Mouse (Mus musculus) kidney, embryonic 14.5 days (tissue): ENCODE data around the gene Zbbx. TPM values are rescaled to one million over a fixed set of nuclear protein-coding genes. Genes with fewer than 3 reads are reported as not detected.

Experiments
- ATAC-seq: fragments of 200-750 bp; cut with Nextera tagmentation; 2 replicates; pipeline ENCODE4 v1.8.0; 2017; ENCODE audit warnings: moderate number of reproducible peaks, mild to moderate bottlenecking, moderate TSS enrichment, moderate library complexity; ENCODE audit not compliant: low FRiP score, low TSS enrichment
- H3K27ac ChIP-seq: fragments of 300-500 bp; sonication (generic); 2 replicates; pipeline ENCODE4 v1.5.1; 2014; ENCODE audit warnings: low read depth, mild to moderate bottlenecking, low read length, moderate library complexity, mixed read lengths
- H3K27me3 ChIP-seq: fragments of 300-500 bp; sonication (generic); 2 replicates; pipeline ENCODE4 v1.6.1; 2014; ENCODE audit warnings: mild to moderate bottlenecking, low read length; ENCODE audit not compliant: control insufficient read depth, insufficient read depth
- H3K36me3 ChIP-seq: fragments of 300-500 bp; sonication (generic); 2 replicates; pipeline ENCODE4 v1.6.1; 2014; ENCODE audit warnings: low read length, mixed read lengths; ENCODE audit not compliant: control insufficient read depth, insufficient read depth
- H3K4me1 ChIP-seq: fragments of 300-500 bp; sonication (generic); 2 replicates; pipeline ENCODE4 v1.6.1; 2014; ENCODE audit warnings: low read length, mixed read lengths; ENCODE audit not compliant: control insufficient read depth, insufficient read depth
- H3K4me2 ChIP-seq: fragments of 300-500 bp; sonication (generic); replicated peaks from 2 replicates; pipeline ENCODE4 v1.6.1; 2014; ENCODE audit warnings: low read depth, mild to moderate bottlenecking, low read length
- H3K4me3 ChIP-seq: fragments of 300-500 bp; sonication (generic); 2 replicates; pipeline ENCODE4 v1.5.1; 2014; ENCODE audit warnings: mild to moderate bottlenecking, low read length
- H3K9ac ChIP-seq: fragments of 300-500 bp; sonication (generic); 2 replicates; pipeline ENCODE4 v1.6.1; 2014; ENCODE audit warnings: low read depth, mild to moderate bottlenecking, low read length, moderate library complexity
- H3K9me3 ChIP-seq: fragments of 300-500 bp; sonication (generic); 2 replicates; pipeline ENCODE4 v1.6.1; 2016; ENCODE audit warnings: low read length; ENCODE audit not compliant: control insufficient read depth
- WGBS: fragments of 180-500 bp; shearing (Covaris S2); extraction: QIAGEN DNeasy Blood & Tissue Kit; methylation state at CpG from one replicate; pipeline ENCODE4 v1.1.7; 2014; 5-methylcytosine and 5-hydroxymethylcytosine counted together
- polyA plus RNA-seq: library from polyadenylated mRNA; unstranded; fragments of >200 nt; fragmentation: Nextera tagmentation; extraction: Ambion mirVana; gene quantifications from 2 replicates; pipeline ENCODE4 v1.2.1, GENCODE M21; 2014

Zbbx gene
- not detected in 2 replicates for polyA plus RNA-seq

GRCm38 (mm10) chr3:75164838-75165496 lies at the start of gene Zbbx:
TSS of gene Zbbx (minus strand) at chr3:75165034.
- no peaks in the 10 kb centered on the region for H3K27me3 ChIP-seq
- no peak within 1 kb of the TSS for H3K27ac ChIP-seq
- H3K4me3 ChIP-seq: peak within 1 kb of the TSS; percentile 17; the same call in 1 of the 2 replicates
- no peaks in the 10 kb centered on the region for H3K4me1 ChIP-seq
- no peaks in the 10 kb centered on the region for H3K36me3 ChIP-seq
- H3K9ac ChIP-seq: no peak within 1 kb of the TSS
- 18% methylated on average over 20 of the region's 20 CpGs for WGBS
- peak; percentile 98 for ATAC-seq
- H3K4me2 ChIP-seq: peak within 1 kb of the TSS; percentile 47
- no peaks in the 10 kb centered on the region for H3K9me3 ChIP-seq

- Histone ChIP-seq H3K27ac (no peak overlapping the region), H3K9me3 (no peaks in the 10 kb centered on the region), H3K4me1 (no peaks in the 10 kb centered on the region), H3K36me3 (no peaks in the 10 kb centered on the region), H3K4me2 (no peak overlapping the region), H3K4me3 (no peak overlapping the region), H3K27me3 (no peaks in the 10 kb centered on the region), H3K9ac (no peak overlapping the region)
- WGBS: 38% methylated on average over 12 of the region's 12 CpGs
- no peak for ATAC-seq
These were observed 38.1 kb upstream of the Zbbx start for GRCm38 (mm10) chr3:75202808-75203503.

GRCm38 (mm10) chr3:75182606-75183005 lies 17.8 kb upstream of the Zbbx start:
- 96% methylated on average over 1 of the region's 1 CpGs for WGBS
- Histone ChIP-seq H3K36me3 (no peaks in the 10 kb centered on the region), H3K27me3 (no peaks in the 10 kb centered on the region), H3K27ac (no peak overlapping the region), H3K4me3 (no peak overlapping the region), H3K9me3 (no peaks in the 10 kb centered on the region), H3K9ac (no peak overlapping the region), H3K4me1 (no peaks in the 10 kb centered on the region), H3K4me2 (no peak overlapping the region)
- no peak for ATAC-seq

- Histone ChIP-seq H3K9me3 (no peaks in the 10 kb centered on the region), H3K4me1 (no peaks in the 10 kb centered on the region), H3K9ac (no peak overlapping the region), H3K27ac (no peak overlapping the region), H3K36me3 (no peaks in the 10 kb centered on the region), H3K4me3 (no peak overlapping the region), H3K27me3 (no peaks in the 10 kb centered on the region), H3K4me2 (no peak overlapping the region)
- WGBS: 84% methylated on average over 3 of the region's 3 CpGs
- ATAC-seq: no peak
These were observed 23.0 kb downstream of the Zbbx start for GRCm38 (mm10) chr3:75141876-75142275.

GRCm38 (mm10) chr3:75104867-75105266 lies 60.0 kb downstream of the Zbbx start:
- no peak overlapping the region for H3K9ac ChIP-seq
- no peak overlapping the region for H3K4me2 ChIP-seq
- H3K27ac ChIP-seq: no peak overlapping the region
- H3K4me1 ChIP-seq: no peaks in the 10 kb centered on the region
- no peaks in the 10 kb centered on the region for H3K27me3 ChIP-seq
- H3K9me3 ChIP-seq: no peaks in the 10 kb centered on the region
- no peaks in the 10 kb centered on the region for H3K36me3 ChIP-seq
- no peak for ATAC-seq
- no peak overlapping the region for H3K4me3 ChIP-seq

- H3K9me3 ChIP-seq: no peaks in the 10 kb centered on the region
- no peak overlapping the region for H3K4me3 ChIP-seq
- no peak overlapping the region for H3K27ac ChIP-seq
- no peaks in the 10 kb centered on the region for H3K36me3 ChIP-seq
- 91% methylated on average over 1 of the region's 1 CpGs for WGBS
- ATAC-seq: no peak
- no peak overlapping the region for H3K9ac ChIP-seq
- no peak overlapping the region for H3K4me2 ChIP-seq
- no peaks in the 10 kb centered on the region for H3K4me1 ChIP-seq
- H3K27me3 ChIP-seq: no peaks in the 10 kb centered on the region
These were observed 79.1 kb downstream of the Zbbx start for GRCm38 (mm10) chr3:75085762-75086161.

- H3K9ac ChIP-seq: no peak overlapping the region
- H3K36me3 ChIP-seq: no peaks in the 10 kb centered on the region
- no peaks in the 10 kb centered on the region for H3K9me3 ChIP-seq
- no peak for ATAC-seq
- H3K4me1 ChIP-seq: no peaks in the 10 kb centered on the region
- H3K4me3 ChIP-seq: no peak overlapping the region
- no peak overlapping the region for H3K27ac ChIP-seq
- H3K27me3 ChIP-seq: no peaks in the 10 kb centered on the region
- H3K4me2 ChIP-seq: no peak overlapping the region
- 74% methylated on average over 1 of the region's 1 CpGs for WGBS
These were observed 85.9 kb downstream of the Zbbx start for GRCm38 (mm10) chr3:75078906-75079305.

- no peak overlapping the region for H3K4me3 ChIP-seq
- no peak overlapping the region for H3K9ac ChIP-seq
- H3K4me2 ChIP-seq: no peak overlapping the region
- H3K4me1 ChIP-seq: no peaks in the 10 kb centered on the region
- H3K27ac ChIP-seq: no peak overlapping the region
- 90% methylated on average over 1 of the region's 1 CpGs for WGBS
- H3K36me3 ChIP-seq: no peaks in the 10 kb centered on the region
- no peaks in the 10 kb centered on the region for H3K9me3 ChIP-seq
- no peaks in the 10 kb centered on the region for H3K27me3 ChIP-seq
- no peak for ATAC-seq
These were observed 155.1 kb downstream of the Zbbx start for GRCm38 (mm10) chr3:75009701-75010100.
